Mouse (Mus musculus) G1E-ER4 (cell line): ENCODE data around the gene Slc2a13. TPM values are rescaled to one million over a fixed set of nuclear protein-coding genes. Genes with fewer than 3 reads are reported as not detected.

Experiments
- GATA1 ChIP-seq: IDR thresholded peaks from one replicate; pipeline ENCODE4 v1.8.0; 2012; ENCODE audit warnings: low read length, inconsistent platforms
- polyA plus RNA-seq: library from polyadenylated mRNA; stranded (reverse); fragments of >175 nt; gene quantifications from 2 replicates; pipeline ENCODE4 v1.2.3, GENCODE M21; 2012

Slc2a13 gene
- polyA plus RNA-seq, 1 experiment: not detected

- TF ChIP-seq GATA1: no peak
Measured at GRCm38 (mm10) chr15:91279571-91279970, 293.5 kb downstream of the Slc2a13 start.

DNA sequence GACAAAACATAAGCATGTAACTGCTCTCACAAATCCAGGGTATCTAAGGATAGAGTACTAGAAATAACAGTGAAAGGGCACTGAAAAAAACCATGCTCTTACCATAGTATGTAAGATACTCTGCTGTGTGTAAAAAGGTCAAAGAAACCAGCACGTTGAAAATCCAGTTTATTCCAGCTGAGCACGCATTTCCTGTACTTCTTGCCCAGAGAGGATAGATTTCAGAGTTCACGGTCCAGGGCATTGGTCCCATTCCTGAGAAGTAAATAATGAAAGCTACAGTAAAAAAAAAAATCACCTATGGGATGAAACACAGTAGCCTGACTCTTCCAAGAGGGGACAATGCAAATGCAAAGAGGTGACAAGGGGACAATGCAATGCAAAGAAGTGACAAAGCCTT is 297.1 kb downstream of the Slc2a13 start:
- TF ChIP-seq GATA1: no peak

DNA sequence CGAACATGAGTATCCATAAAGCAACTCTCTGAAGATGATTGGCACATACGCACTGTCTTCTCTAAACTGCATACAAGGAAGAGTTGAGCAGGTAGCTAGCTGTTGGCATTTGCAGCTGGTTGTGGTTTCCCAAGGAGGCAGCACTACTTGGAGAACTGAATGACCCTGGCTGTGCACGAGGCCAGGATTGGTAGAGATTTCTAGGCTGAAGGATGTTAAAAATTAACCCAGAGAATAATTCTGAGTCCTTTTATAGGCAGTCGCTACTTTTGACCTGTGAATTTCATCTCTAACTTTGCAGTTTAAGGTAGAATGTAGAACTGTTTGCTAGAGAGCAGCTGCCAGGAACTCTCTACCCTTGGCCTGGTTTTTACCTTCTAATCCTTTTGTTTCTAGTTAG is 304.5 kb downstream of the Slc2a13 start:
- no peak for TF ChIP-seq GATA1

DNA sequence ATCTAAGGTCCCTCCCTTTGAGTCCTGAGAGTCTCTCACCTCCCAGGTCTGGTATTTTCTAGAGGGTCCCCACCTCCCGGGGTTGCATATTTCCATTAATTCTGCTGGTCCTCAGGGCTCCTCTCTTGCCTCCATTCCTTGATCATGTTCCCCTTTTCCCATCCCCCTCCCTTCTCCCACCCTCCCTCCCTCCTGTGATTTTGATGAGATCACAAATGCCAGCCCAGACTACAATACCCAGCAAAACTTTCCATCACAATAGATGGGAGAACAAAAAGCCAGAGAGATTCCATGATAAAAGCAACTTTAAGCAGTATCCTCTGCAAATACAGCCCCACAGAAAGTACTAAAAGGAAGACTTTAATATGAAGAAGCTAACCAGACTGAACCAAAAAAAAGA is 309.1 kb downstream of the Slc2a13 start:
- no peak for TF ChIP-seq GATA1

DNA sequence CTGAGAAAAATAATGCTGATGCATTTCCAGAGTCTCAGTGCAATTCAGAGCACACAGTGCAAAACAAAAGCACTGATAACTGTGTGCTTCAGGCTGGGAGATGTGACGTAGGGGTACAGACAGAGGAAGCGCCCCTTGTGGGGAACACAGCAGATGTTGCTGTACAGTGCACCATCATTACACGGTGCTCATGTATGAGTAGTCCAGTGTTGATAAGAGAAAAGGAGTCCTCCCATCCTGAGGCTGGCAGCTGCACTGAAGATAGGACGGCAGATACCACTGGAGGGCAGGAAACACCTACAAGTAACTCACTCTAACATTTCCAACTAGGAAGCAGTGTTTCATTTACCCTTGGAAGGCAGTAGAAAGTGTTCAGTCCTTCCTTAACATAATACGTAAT is 312.5 kb downstream of the Slc2a13 start:
- no peak for TF ChIP-seq GATA1

DNA sequence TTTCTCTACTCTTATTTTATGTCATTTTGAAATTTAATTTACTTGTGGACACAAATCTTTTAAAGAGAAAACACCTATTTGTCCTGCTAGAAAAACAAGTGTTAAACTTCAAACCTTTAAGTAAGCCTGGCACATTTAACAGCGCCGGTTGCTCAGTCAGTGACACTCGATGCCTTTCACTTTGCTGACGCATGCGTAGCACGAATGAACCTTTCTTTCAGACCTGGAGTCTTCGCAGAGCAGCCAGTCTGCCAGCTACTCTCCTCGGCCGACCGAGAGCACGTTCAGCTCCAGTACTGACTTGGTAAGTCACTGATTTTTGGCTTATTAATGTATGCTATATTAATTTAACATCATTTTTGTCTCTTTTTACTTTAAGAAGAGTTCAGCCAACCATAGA is 315.9 kb downstream of the Slc2a13 start:
- TF ChIP-seq GATA1: no peak

DNA sequence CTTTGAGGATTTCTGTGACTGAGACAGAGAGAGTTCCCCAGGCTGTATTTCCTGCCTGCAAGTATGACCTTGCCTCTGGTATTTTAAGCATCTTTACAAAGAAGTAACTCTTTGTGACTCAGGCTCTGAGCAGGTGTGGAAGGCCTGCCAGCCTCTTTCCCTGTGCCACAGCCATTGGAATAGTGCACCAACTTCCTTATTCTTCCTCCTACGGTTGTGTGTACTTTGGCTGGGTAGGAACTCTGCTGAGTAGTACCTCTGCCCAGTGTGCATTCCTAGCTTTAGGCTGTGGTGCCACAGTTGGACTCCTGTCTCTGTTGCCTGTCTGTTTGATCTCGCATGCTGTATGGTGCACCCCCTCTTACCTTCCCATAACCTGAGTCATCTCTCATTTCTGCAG is 317.8 kb downstream of the Slc2a13 start:
- no peak for TF ChIP-seq GATA1

DNA sequence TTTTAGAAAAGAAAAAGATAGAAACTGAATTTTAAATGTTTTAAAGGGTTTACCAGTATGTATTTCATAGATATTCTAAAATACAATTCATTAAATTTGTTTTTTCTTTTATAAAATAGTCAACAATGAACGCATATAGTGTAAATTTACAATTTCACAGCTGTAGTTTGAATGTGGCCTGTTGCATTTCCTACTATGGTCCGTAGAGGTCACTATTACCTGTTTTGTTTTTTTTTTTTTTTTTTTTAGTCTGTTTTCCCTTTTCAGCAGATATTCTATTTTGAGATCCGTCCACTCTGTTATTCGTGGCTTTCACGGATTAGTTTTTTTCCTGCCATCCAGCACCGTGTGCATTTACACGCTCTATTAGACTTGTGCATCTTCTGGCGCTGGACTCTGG is 320.1 kb downstream of the Slc2a13 start:
- no peak for TF ChIP-seq GATA1

DNA sequence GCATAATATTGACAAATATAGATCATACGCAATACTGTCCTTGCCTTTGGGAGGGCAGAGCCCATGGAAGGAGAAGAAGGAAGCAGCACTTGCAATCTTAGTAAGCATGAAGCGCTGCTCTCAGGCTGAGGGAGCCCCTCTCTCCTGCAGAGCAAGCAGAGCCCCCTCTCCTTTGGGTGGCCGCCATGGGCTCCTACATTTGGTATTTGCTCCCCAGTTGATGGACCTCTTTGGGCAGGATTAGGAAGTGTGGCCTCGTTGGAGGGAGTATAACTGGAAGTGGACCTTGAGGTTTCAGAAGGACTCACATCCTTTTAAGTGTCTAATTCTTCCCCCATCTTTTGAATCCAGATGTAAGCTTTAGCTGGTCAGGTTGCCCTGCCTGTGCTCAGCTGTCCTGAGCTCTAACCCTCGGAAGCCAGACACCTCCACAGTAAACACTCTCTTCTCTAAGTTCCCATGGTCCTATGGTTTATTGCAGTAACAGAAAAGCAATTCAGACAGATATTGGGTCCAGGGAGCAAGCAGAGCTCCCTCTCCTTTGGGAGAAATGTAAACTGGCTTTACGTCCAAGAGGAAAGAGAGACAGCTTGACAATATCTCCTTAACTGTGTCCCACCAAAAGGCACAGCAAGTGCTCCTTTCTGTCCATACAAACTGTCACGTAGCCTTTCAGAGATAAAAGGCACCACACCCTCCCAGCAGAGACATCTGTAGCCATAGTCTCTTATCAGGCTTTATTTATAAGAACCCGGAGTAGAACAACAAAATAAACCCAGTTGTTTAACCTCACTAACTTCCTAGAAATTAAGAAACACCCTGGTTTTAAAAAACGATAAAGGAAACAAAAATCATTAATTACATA is 321.3 kb downstream of the Slc2a13 start:
- no peak for TF ChIP-seq GATA1

- TF ChIP-seq GATA1: no peak
Measured at GRCm38 (mm10) chr15:91250815-91251214, 322.2 kb downstream of the Slc2a13 start.

DNA sequence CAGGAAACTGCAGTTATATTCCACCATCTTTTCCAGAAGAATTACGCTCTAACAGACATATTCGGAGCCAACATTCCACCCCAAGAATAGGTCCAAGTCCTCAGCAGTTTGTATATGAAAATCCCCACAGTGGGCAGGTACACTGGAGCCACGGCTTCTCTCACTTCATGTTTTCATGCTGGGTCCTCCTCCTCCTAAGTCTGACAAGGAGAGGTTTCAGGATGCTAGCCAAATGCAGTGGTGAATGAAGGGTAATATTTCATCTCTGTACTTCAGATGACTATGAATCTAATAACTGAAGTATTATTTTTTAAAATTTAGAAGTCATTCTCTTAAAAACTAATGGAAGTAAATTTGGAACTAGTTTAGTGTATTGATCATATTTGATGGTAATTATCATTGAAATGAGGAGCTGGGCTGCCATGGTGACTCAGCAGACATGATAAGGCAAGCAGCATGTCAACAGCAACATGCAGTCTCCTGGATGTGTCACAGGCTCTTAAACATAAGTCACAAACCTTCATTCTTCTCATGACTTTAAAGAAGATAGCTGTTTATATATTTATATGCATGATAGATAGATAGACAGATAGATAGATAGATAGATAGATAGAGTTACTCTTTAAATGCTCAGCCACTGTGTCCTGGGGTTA is 332.3 kb downstream of the Slc2a13 start:
- no peak for TF ChIP-seq GATA1

- TF ChIP-seq GATA1: no peak
Measured at GRCm38 (mm10) chr15:91237294-91237693, 335.8 kb downstream of the Slc2a13 start.

Other genes starting within 250 kb of the Slc2a13 start
- gene Lrrk2, start 99.9 kb upstream of the Slc2a13 start, polyA plus RNA-seq: not detected in 2 replicates